Mouse (Mus musculus) cortical plate, adult 2 months (tissue): Measurements from ENCODE around the gene Ocrl. TPM values are rescaled to one million over a fixed set of nuclear protein-coding genes. Genes with fewer than 3 reads are reported as not detected.

Source experiments
- H3K27ac ChIP-seq: fragments of 200-500 bp; 2 replicates; pipeline ENCODE4 v1.5.1; 2012; ENCODE audit warnings: low read length, control low read depth, inconsistent platforms; ENCODE audit not compliant: insufficient read depth
- H3K4me1 ChIP-seq: fragments of 200-500 bp; 2 replicates; pipeline ENCODE4 v1.6.1; 2011; ENCODE audit warnings: low read length; ENCODE audit not compliant: control insufficient read depth, insufficient read depth
- H3K4me3 ChIP-seq: fragments of 200-500 bp; 2 replicates; pipeline ENCODE4 v1.5.1; 2011; ENCODE audit warnings: mild to moderate bottlenecking, low read length, control low read depth; ENCODE audit not compliant: insufficient read depth
- CTCF ChIP-seq: fragments of 200-500 bp; IDR thresholded peaks from 2 replicates; pipeline ENCODE4 v1.5.1; 2011; ENCODE audit warnings: mild to moderate bottlenecking, control low read depth, low read length; ENCODE audit not compliant: insufficient read depth; ENCODE audit errors: extremely low read depth
- POLR2A ChIP-seq: fragments of 200-500 bp; IDR thresholded peaks from 2 replicates; pipeline ENCODE4 v1.6.1; 2011; ENCODE audit warnings: mild to moderate bottlenecking, low read length, control low read depth; ENCODE audit not compliant: insufficient read depth; ENCODE audit errors: extremely low read depth
- polyA plus RNA-seq: library from polyadenylated mRNA; depleted of rRNA; stranded (reverse); fragments of >200 nt; gene quantifications from 2 replicates; pipeline ENCODE4 v1.2.3, GENCODE M21; 2012; rRNA removed

Gene Ocrl
- polyA plus RNA-seq: 54.7 and 57.0 TPM in 2 replicates

DNA sequence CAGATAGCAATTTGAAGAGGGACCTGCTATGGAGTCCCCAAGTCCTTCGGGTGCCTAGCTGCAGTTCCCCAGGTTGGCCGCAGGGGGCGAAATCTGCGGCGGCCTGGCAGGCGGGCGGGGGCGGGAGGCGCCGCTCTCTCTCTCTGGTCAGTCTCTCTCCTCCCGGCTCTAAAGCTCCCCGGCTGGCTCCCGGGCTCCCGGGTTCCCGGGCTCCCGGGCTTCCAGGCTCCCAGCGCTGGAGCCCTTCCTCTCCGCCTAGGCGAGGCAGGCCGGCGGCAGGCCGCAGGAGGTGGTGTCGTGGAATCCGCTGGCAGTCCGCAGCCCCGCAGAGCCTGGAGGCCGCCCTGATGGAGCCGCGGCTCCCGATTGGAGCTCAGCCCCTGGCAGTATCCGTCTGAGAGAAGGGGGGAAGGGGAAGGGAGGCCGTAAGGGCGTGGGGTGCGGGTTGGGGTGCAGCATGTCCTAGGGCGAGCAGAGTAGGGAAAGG is at the start of gene Ocrl:
TSS of gene Ocrl (plus strand) at position 82 of the 487 bp plus-strand sequence.
- peak within 1 kb of the TSS; percentile 83; the same call in 1 of the 2 replicates for H3K27ac ChIP-seq
- H3K4me1 ChIP-seq: no peaks in the 10 kb centered on the region; the same call in 1 of the 2 replicates
- TF ChIP-seq CTCF (peak; percentile 47), POLR2A (no peak)
- H3K4me3 ChIP-seq: peak within 1 kb of the TSS; percentile 86

DNA sequence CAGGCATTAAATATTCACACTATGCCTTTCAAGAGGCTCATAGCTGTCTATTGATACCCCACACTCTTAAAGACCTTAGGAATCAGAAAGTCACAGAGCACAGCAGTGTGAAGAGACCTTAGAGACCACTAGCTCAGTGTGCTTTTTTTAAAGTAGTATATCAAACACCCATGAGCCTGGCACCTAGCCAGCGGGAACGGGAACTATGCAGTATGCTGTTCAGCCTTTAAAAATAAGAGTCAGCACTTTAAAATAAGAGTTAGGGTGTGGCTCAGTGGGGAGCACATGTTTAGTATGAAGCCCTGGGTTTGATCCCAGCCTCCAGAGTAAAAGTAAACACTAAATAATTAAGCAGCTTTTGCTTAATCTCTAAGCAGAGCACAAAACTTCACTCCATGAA is 32.1 kb upstream of the Ocrl start:
- TF ChIP-seq CTCF: no peak
- no peak for TF ChIP-seq POLR2A
- Histone ChIP-seq H3K27ac (no peak overlapping the region), H3K4me3 (no peak overlapping the region), H3K4me1 (no peaks in the 10 kb centered on the region)

DNA sequence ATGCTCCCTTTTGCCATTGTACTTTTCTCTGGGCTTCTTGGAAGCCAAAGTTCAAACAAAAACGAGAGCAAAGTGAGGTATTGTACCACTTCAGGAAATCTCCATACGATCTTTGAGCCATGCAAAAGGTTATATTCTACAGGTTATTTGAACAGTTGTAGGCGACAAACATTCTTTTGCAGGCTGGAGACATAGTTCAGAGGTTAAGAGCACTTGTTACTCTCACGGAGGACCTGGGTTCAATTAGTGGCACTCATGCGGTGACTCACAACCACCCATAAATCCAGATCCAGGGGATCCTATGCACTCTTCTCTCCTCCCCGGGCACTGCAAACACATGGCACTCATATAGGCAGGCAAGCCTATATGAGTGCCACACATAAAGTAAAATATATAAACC is 29.4 kb upstream of the Ocrl start:
- H3K4me3 ChIP-seq: no peak overlapping the region
- no peaks in the 10 kb centered on the region for H3K4me1 ChIP-seq
- no peak overlapping the region for H3K27ac ChIP-seq
- TF ChIP-seq POLR2A: no peak

DNA sequence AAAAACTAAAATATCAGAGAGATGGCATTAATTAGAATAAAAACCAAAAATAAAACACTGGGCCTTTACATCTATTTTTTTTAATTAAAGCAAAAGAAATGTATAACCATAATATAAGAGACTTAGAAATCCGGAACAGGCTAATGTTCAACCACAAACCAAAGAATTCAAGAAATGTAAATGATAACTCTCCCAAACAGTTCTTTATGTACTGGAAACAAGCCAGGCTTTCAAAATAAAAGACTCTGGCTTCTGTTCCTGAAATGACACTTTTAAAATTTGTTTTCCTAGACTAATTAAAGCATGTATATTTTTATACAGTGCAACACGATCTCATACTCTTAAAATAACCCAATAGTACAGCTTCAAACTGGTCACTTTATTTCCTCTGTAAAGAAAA is 24.8 kb upstream of the Ocrl start:
- H3K4me1 ChIP-seq: no peaks in the 10 kb centered on the region
- TF ChIP-seq POLR2A (no peak), CTCF (no peak)
- no peak overlapping the region for H3K4me3 ChIP-seq
- H3K27ac ChIP-seq: no peak overlapping the region

DNA sequence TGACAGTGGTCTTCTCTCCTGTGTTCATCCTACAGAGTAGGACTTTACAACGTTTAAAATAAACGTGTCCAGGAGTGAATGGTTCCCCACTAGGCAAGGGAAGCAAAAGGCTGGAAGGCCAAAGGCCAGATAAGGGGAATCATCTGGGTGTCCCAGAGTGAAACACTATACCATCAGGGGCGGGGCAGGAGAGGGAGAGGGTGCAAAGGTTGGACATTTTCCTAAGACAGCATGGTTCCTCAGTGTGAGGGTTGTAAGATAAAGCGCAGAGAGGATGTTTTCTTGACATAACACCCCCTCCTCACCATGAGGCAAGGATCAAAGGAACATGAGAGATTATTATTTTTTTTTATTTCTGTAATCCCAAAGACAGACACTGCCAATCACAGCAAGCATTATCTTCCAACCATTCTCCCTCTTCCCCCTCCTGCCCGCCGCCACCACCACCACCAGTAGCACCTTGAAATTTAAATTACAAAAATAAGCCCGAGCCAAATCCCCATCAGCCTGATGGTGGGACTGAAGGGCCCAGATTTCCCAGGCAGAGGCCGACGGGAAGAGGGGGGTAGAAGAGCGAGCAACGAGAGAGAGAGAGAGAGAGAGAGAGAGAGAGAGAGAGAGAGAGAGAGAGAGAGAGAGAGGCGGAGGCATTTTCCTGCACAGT is 20.8 kb upstream of the Ocrl start:
- H3K4me1 ChIP-seq: no peaks in the 10 kb centered on the region
- peak overlapping the region; percentile 92 for H3K4me3 ChIP-seq
- TF ChIP-seq CTCF (no peak), POLR2A (no peak)
- no peak overlapping the region for H3K27ac ChIP-seq

DNA sequence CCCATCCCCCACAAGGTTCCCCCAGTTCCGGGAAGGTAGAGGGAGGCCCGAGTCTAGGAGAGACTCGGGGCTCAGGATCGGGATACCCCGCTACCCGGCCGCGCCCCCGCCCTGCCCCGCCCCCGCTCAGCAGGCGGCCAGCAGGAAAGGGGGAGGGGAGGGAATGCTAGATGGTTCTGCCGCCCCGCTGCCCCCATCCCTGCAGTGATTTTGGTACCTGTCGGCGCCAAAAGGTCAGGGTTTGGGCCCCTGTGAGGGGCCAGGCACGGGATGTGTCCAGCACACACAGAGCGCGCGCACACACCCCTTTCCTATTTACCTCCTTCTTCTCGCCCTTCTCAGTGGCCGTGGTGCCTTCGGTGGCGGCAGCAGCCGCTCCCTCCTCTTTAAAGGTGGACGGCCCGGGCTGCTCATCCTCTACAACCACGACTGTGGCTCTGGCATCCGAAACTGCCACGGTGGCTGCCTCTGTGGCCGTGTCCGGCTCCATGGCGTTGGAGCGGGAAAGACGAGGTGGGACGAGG is 20.2 kb upstream of the Ocrl start:
- H3K27ac ChIP-seq: peak overlapping the region; percentile 98
- TF ChIP-seq CTCF: no peak
- no peak for TF ChIP-seq POLR2A
- peak overlapping the region; percentile 92 for H3K4me3 ChIP-seq
- H3K4me1 ChIP-seq: no peaks in the 10 kb centered on the region

DNA sequence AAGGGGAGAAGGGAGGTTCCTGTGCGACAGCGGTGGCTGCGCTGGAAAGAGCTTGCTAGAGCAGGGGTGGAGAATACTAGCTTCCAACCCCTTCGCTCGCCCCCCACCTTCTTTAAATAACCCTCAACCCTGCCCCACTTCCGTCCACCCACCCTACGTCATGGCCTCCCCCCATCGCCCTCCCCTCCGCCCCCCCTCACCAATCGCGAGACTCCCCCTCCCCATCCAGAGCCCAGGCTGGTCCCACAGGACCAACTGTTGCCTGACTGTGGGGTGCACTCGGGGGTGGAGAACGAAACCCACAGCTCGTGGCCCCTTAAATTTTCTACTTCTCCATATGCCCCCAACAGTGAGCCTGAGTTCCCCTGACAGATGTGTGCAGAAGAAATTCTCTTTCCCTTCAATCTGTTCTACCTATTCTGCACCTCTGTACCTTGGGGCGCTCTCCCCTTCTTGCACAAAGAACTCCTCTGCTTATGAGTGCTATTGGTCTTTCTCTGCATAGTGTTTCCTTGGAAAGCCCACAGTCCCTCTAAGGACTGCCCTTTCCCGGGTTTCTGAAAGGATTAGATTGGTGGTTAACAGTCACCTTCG is 19.7 kb upstream of the Ocrl start, which contains the start of gene Smarca1:
TSS of gene Smarca1 (minus strand) at position 544 of the 594 bp plus-strand sequence.
- peak within 1 kb of the TSS; percentile 98 for H3K27ac ChIP-seq

DNA sequence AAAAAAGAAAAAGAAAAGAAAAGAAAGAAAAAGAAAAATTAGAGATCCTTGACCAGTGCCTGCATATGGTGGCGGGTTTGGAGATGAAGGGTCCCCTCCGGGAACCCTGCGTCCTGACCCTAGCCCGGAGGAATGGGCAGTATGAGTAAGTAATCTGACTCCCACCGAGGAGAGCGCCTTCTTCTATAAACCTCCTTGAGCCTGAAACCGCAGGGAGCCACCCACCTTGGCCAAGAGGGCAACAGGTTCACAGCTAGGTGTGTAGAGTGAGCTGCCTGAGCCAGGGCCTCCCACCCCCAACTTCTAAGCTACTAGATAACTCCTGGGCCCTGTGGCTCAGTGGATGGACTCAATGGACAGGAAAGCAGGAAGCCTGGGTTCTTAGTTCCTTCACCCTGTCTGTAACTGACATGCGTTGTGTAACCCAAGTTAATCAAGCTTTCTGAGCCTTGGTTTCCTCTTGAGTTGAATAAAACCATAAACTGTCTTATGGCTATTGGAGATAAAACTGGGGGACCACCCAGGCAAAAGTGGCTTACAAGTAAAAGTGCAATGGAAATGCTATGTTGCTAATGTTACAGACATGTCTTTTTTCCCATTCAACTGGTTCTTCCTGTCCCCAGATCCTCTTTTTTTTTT is 836 bp downstream of the Ocrl start:
- H3K4me3 ChIP-seq: peak overlapping the region; percentile 86
- no peaks in the 10 kb centered on the region; the same call in 1 of the 2 replicates for H3K4me1 ChIP-seq
- TF ChIP-seq POLR2A (no peak), CTCF (no peak)
- H3K27ac ChIP-seq: no peak overlapping the region

More for the DNA sequence above, 19.7 kb upstream of the Ocrl start, which contains the start of gene Smarca1:
- TF ChIP-seq POLR2A (peak; percentile 27; the same call in 1 of the 2 replicates), CTCF (no peak)
- no peaks in the 10 kb centered on the region for H3K4me1 ChIP-seq
- H3K4me3 ChIP-seq: peak within 1 kb of the TSS; percentile 92

DNA sequence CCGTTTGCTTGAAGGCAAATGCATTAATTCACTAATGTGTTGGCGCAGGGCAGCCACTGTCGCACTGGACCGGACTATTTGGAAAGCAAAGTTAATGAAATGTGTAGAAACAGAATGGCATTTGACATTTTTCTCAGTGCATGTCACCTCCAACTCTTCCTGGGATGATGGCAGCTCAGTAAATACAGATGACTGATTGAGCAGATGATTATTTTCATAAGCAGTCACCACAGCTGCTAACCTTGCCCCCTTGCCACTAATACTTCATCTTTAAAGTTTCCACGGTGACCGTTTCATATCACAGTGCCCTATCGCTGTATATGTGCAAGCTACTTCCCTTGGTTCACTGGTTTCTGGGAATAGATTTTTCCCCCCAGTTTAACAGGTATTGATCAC is 1.4 kb downstream of the Ocrl start:
- H3K4me3 ChIP-seq: peak overlapping the region; percentile 86; the same call in 1 of the 2 replicates
- H3K4me1 ChIP-seq: no peaks in the 10 kb centered on the region; the same call in 1 of the 2 replicates
- no peak overlapping the region for H3K27ac ChIP-seq
- TF ChIP-seq POLR2A: no peak
- no peak for TF ChIP-seq CTCF
